Mouse (Mus musculus) heart, adult 2 months (tissue): ENCODE data around the gene Cstl1. TPM values are rescaled to one million over a fixed set of nuclear protein-coding genes. Genes with fewer than 3 reads are reported as not detected.

Experiments
- DNase-seq, 2 experiments: peaks; one replicate each; pipeline ENCODE4 v3.0.0; 2021
- H3K27ac ChIP-seq: fragments of 200-600 bp; 2 replicates; pipeline ENCODE4 v1.8.1; 2022
- H3K27me3 ChIP-seq: fragments of 200-500 bp; 2 replicates; pipeline ENCODE4 v1.6.1; 2012; ENCODE audit warnings: mild to moderate bottlenecking, low read length, inconsistent platforms, mixed read lengths; ENCODE audit not compliant: control insufficient read depth, insufficient read depth
- H3K36me3 ChIP-seq: fragments of 200-500 bp; 2 replicates; pipeline ENCODE4 v1.6.1; 2012; ENCODE audit warnings: low read length, inconsistent platforms; ENCODE audit not compliant: control insufficient read depth, insufficient read depth
- H3K4me1 ChIP-seq: fragments of 200-500 bp; 2 replicates; pipeline ENCODE4 v1.6.1; 2011; ENCODE audit warnings: low read length; ENCODE audit not compliant: control insufficient read depth, insufficient read depth
- H3K4me3 ChIP-seq: fragments of 200-600 bp; 2 replicates; pipeline ENCODE4 v1.8.1; 2022
- H3K79me2 ChIP-seq: fragments of 200-500 bp; replicated peaks from 2 replicates; pipeline ENCODE4 v1.6.1; 2012; ENCODE audit warnings: mild to moderate bottlenecking, inconsistent platforms, low read length, moderate library complexity, mixed read lengths; ENCODE audit not compliant: control insufficient read depth, insufficient read depth
- H3K9ac ChIP-seq: fragments of 200-500 bp; 2 replicates; pipeline ENCODE4 v1.6.1; 2012; ENCODE audit warnings: low read depth, mild to moderate bottlenecking, control low read depth, inconsistent platforms, low read length, mixed read lengths
- CTCF ChIP-seq: fragments of 200-600 bp; IDR thresholded peaks from 2 replicates; pipeline ENCODE4 v1.8.1; 2022; ENCODE audit warnings: antibody characterized with exemption, mild to moderate bottlenecking, moderate library complexity
- EP300 ChIP-seq: fragments of 200-500 bp; IDR thresholded peaks from 2 replicates; pipeline ENCODE4 v1.6.1; 2011; ENCODE audit warnings: low read depth, low read length, control low read depth; ENCODE audit not compliant: insufficient read depth
- POLR2A ChIP-seq: fragments of 200-500 bp; IDR thresholded peaks from 2 replicates; pipeline ENCODE4 v1.6.1; 2011; ENCODE audit warnings: mild to moderate bottlenecking, low read depth, low read length, control low read depth; ENCODE audit not compliant: insufficient read depth
- WGBS: fragments of 180-500 bp; shearing (Covaris S2); methylation state at CpG from one replicate; pipeline ENCODE4 v1.1.7; 2018; 5-methylcytosine and 5-hydroxymethylcytosine counted together
- intact Hi-C: fragments of 180-260 bp; cut with DNase I; formaldehyde crosslinking; loops from one replicate; pipeline ENCODE4 v1.15.1; 2025
- polyA plus RNA-seq: library from polyadenylated mRNA; depleted of rRNA; stranded (reverse); fragments of >200 nt; gene quantifications from 2 replicates; pipeline ENCODE4 v1.2.3, GENCODE M21; 2012; rRNA removed
- total RNA-seq, 2 experiments: library from RNA; stranded (reverse); gene quantifications; 2 replicates each; pipeline ENCODE4 v1.2.3; 2021

Gene Cstl1
- total and polyA plus RNA-seq, 3 experiments, result not detected

- no peak for TF ChIP-seq POLR2A
- no peak for TF ChIP-seq EP300
- no peak for TF ChIP-seq CTCF
- WGBS, result 21% methylated on average over 3 of the region's 3 CpGs
- Histone ChIP-seq H3K27ac (no peak overlapping the region), H3K4me1 (no peaks in the 10 kb centered on the region), H3K79me2 (no peaks in the 10 kb centered on the region), H3K36me3 (no peaks in the 10 kb centered on the region), H3K4me3 (no peak overlapping the region), H3K9ac (no peak overlapping the region), H3K27me3 (no peaks in the 10 kb centered on the region)
- DNase-seq, result no peak
- intact Hi-C loops, result no loop called here
Measured at GRCm38 (mm10) chr2:148801491-148801921, 51.3 kb downstream of the Cstl1 start.

Other genes with a start within 250 kb of the Cstl1 start
- 1 to 10 TPM; 6.4 to 8.7 TPM for gene Nxt1, start 77.8 kb upstream of the Cstl1 start, total RNA-seq
- 9.0 and 13.1 TPM in 2 replicates for gene Nxt1, start 77.8 kb upstream of the Cstl1 start, polyA plus RNA-seq
- gene Gzf1, start 69.3 kb upstream of the Cstl1 start, total RNA-seq, result 10 to 100 TPM; 22.0 to 24.0 TPM
- gene Gzf1, start 69.3 kb upstream of the Cstl1 start, polyA plus RNA-seq, result 8.0 and 12.5 TPM in 2 replicates
- gene Napb, start 17.9 kb upstream of the Cstl1 start, total RNA-seq, result 1 to 10 TPM; 1.1 to 1.3 TPM
- gene Napb, start 17.9 kb upstream of the Cstl1 start, polyA plus RNA-seq, result 0.88 and 1.8 TPM in 2 replicates
- gene Cst11, start 21.1 kb downstream of the Cstl1 start, total RNA-seq, result not detected
- gene Cst11, start 21.1 kb downstream of the Cstl1 start, polyA plus RNA-seq, result not detected in 2 replicates
- not detected for gene 8030411F24Rik, start 31.7 kb downstream of the Cstl1 start, total RNA-seq
- not detected in 2 replicates for gene 8030411F24Rik, start 31.7 kb downstream of the Cstl1 start, polyA plus RNA-seq
- gene Cst12, start 39.0 kb downstream of the Cstl1 start, total RNA-seq, result under 1 TPM in 1 of 2 experiments, not detected in 1; 0.50 TPM
- 0.67 TPM in 1 of 2 replicates, not detected in the other for gene Cst12, start 39.0 kb downstream of the Cstl1 start, polyA plus RNA-seq
- not detected for gene Cst8, start 48.4 kb downstream of the Cstl1 start, total RNA-seq
- not detected in 2 replicates for gene Cst8, start 48.4 kb downstream of the Cstl1 start, polyA plus RNA-seq
- gene Cst13, start 69.7 kb downstream of the Cstl1 start, total RNA-seq, result not detected
- not detected in 2 replicates for gene Cst13, start 69.7 kb downstream of the Cstl1 start, polyA plus RNA-seq
- gene Cst9, start 84.8 kb downstream of the Cstl1 start, total RNA-seq, result not detected
- 0.82 and 2.2 TPM in 2 replicates for gene Cst9, start 84.8 kb downstream of the Cstl1 start, polyA plus RNA-seq
- gene 9230104L09Rik, start 114.7 kb downstream of the Cstl1 start, total RNA-seq, result 1 to 10 TPM in 1 of 2 experiments, under 1 TPM in 1; 0.73 to 1.5 TPM
- 0.70 and 0.80 TPM in 2 replicates for gene 9230104L09Rik, start 114.7 kb downstream of the Cstl1 start, polyA plus RNA-seq
- gene Cst3, start 125.3 kb downstream of the Cstl1 start, total RNA-seq, result 1,000 to 10,000 TPM in 1 of 2 experiments, 100 to 1,000 TPM in 1; 956 to 1,050 TPM
- gene Cst3, start 125.3 kb downstream of the Cstl1 start, polyA plus RNA-seq, result 1,635 and 1,968 TPM in 2 replicates